Mouse (Mus musculus): ENCODE results near the gene Disc1.
A peak's percentile ranks its signal among the peaks of the same experiment; 100 is the strongest.

The Disc1 gene

DNA sequence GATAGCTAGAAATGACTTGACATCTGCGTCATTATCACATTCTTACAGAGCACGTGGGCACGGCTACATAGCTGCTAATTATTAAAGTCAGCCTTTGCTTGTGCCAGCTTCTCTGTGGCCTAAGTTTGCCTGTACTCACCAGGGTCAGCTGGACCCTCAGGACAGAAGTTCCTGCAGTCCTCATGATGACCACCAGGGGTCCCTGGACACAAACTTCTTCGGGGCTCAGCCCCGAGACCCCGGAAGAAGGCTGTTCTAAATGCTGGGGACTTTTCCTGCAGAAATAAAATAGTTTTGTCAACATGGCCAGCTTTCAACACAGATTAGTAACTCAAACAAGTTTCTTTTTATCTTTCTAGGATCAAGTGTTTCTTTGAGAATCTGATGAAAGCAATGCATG is 74.3 kb downstream of the Disc1 start:
- peak; percentile 88 for DNase-seq (ENCODE audit: low spot score)

DNA sequence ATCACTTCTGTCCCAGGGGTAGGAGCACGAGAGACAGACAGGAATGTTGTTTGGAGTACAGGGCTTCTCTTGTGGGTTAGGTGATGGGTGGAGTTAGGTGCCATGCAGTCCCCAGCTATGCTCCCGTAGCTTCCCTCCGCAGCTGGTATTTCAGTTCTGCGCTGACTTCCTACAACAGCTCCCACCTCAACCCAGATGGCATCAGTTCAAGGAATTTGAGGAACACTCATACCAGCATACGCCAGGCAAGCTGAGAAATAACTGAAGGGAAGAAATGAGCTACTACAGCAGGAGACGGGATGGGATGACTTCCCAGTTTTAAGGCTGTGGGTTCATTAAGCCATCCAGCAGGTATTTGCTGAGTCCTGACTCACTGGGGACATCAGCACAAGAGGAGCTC is 76.8 kb downstream of the Disc1 start:
- no peak for DNase-seq (ENCODE audit: low spot score)

- DNase-seq (ENCODE audit: low spot score), result no peak
Measured at GRCm38 (mm10) chr8:125131265-125131664, 77.3 kb downstream of the Disc1 start.

DNA sequence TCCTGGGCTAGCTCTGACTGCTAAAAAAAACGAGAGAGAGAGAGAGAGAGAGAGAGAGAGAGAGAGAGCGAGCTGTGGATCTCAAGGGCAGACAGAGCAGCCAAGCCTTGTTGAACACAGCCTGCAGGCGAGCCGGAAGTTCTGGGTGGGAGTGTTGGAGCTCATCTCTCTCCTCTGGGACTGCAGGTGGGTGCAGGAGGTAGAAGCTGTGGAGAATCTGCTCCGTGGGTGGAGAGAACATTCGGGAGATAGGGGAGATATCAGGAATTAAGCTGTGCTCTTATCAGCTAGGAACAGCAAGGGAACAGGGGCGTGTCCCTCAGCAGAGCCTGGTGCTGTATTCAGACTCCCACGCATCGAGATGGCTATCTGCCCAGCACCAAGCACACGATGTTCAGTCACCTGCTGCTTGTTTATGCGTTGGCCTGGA is 79.7 kb downstream of the Disc1 start:
- no peak for DNase-seq (ENCODE audit: low spot score)

- DNase-seq (ENCODE audit: low spot score), result peak; percentile 30
Measured at GRCm38 (mm10) chr8:125134876-125135275, 80.9 kb downstream of the Disc1 start.

DNA sequence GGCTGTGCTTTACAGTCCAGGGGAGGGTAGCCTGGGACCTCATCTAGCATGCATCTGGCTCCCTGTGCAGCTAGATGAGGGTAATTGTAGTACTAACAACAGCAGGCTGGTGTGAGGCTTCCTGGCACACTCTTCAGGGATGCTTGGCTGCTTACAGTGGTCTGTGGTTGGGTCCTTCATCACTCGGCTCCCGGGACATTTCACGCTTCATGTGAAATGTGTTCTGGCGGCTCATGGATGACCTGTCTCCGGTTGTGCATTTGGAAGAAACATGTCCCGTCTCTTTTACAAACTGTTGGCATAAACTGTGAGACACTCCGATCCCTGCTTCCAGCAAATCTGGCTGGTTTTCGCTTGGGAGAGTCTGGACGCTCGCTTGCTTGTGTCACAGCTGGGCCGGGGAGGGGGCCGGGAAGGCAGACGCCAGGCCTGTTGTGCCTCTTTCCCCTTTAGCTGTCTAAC is 85.7 kb downstream of the Disc1 start:
- DNase-seq (ENCODE audit: low spot score), result no peak

DNA sequence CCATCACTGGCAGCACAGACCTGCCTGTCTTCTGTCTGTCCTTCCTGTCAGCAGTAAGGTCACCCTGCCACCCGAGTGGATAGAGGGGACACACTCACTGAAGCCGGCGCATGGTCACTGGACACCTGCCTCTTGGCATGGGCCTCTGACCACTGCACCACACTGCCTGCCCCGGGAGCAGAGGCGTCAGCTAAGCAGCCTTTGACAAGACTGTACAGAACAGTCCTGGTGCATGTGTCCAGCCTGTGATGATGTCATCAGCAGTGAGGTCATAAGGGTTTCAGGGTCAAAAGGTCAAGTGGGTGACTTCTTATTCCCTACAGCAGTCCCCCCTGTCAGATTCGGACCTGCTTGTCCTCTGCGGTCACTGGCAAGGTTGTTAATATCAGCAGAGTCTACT is 87.0 kb downstream of the Disc1 start:
- no peak for DNase-seq (ENCODE audit: low spot score)

GRCm38 (mm10) chr8:125156863-125157640 is 103.1 kb downstream of the Disc1 start:
- DNase-seq (ENCODE audit: low spot score), result peak; percentile 39

GRCm38 (mm10) chr8:125157641-125158005 is 103.6 kb downstream of the Disc1 start:
- peak; percentile 36 for DNase-seq (ENCODE audit: low spot score)

DNA sequence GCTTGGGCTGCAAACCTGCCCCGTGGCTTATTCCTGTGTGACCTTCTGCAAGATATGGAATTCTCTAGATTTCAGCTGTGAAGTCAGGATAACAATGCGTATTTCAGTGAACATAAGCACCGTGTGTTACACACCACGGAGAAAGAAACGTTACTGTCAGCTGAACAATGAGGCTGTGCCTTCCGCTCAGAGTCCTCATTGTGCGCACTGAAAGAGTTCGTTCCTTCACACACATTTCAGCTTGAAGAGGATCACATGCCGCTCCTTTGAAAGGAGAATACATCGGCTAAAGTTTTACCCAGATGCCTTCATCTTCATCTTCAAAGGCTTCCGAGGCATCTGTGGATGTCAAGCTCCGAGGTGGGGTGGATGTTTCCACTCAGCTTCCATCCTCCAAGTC is 105.4 kb downstream of the Disc1 start:
- DNase-seq (ENCODE audit: low spot score), result no peak

GRCm38 (mm10) chr8:125163491-125163890 is 109.5 kb downstream of the Disc1 start:
- DNase-seq (ENCODE audit: low spot score), result no peak

GRCm38 (mm10) chr8:125163906-125164305 is 109.9 kb downstream of the Disc1 start:
- no peak for DNase-seq (ENCODE audit: low spot score)

- DNase-seq (ENCODE audit: low spot score), result peak; percentile 68
Measured at GRCm38 (mm10) chr8:125165505-125166446, 111.8 kb downstream of the Disc1 start.

DNA sequence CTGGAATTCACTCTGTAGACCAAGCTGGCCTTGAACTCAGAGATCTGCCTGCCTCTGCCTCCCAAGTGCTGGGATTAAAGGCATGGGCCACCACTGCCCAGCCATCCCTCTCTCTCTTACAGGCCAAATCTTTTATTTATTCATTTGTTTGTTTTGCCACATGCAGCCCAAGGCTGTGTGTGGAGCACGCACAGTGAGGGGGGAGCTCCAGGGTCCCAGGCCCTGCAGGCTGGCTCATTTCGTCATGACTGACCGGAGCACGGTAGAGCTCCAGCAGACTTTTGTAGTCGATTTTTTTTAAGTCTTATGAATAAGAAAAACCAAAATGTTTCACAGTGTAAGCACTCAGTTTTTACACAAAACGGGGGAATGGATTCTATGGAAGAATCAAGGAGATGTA is 112.5 kb downstream of the Disc1 start:
- no peak for DNase-seq (ENCODE audit: low spot score)

- no peak for DNase-seq (ENCODE audit: low spot score)
Measured at GRCm38 (mm10) chr8:125166988-125167387, 113.0 kb downstream of the Disc1 start.

GRCm38 (mm10) chr8:125169628-125170027 is 115.6 kb downstream of the Disc1 start:
- DNase-seq (ENCODE audit: low spot score), result no peak

GRCm38 (mm10) chr8:125171531-125171930 is 117.5 kb downstream of the Disc1 start:
- no peak for DNase-seq (ENCODE audit: low spot score)

GRCm38 (mm10) chr8:125174237-125174636 is 120.2 kb downstream of the Disc1 start:
- DNase-seq (ENCODE audit: low spot score), result no peak

DNA sequence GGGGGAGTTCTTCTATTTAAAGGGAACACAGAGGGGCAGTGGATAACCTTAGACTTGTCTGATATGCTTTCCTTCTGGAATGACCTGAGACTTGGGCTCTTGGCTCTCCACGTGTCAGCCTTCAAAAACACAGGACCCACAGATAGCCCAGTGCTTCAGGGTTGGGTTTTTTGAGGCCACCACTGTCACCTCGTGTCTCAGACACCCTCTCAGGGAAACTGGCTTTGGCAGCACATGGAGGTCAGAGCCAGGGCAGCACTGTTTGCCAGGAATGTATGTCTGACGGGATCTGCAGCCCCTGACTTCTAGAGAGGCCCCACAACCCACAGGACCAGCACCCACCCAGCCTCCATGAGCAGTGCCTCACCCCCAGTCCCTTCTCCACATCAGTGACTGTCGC is 120.9 kb downstream of the Disc1 start:
- no peak for DNase-seq (ENCODE audit: low spot score)

GRCm38 (mm10) chr8:125175661-125176060 is 121.7 kb downstream of the Disc1 start:
- no peak for DNase-seq (ENCODE audit: low spot score)

DNA sequence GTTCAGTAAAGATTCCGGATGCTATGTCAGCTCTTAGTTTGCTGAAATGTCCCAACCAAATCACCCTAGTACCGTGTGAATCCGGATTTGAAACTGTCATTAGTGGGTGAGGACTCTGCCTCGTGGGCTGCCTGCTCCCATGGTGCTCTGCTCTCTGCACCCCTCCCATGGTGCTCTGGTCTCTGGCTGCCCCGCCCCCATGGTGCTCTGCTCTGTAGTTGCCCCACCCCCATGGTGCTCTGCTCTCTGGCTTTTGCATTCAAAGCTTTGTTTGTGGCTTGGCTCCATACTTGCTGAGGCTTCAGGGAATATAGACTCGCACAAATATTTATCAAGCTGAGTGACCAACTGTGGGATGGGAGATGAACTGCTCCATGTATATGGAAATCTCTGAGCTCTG is 123.1 kb downstream of the Disc1 start:
- no peak for DNase-seq (ENCODE audit: low spot score)

GRCm38 (mm10) chr8:125177958-125178357 is 124.0 kb downstream of the Disc1 start:
- DNase-seq (ENCODE audit: low spot score), result no peak
